Comparison of ENCODE assay signal across 8 mouse cellular contexts in the genomic region with DNA sequence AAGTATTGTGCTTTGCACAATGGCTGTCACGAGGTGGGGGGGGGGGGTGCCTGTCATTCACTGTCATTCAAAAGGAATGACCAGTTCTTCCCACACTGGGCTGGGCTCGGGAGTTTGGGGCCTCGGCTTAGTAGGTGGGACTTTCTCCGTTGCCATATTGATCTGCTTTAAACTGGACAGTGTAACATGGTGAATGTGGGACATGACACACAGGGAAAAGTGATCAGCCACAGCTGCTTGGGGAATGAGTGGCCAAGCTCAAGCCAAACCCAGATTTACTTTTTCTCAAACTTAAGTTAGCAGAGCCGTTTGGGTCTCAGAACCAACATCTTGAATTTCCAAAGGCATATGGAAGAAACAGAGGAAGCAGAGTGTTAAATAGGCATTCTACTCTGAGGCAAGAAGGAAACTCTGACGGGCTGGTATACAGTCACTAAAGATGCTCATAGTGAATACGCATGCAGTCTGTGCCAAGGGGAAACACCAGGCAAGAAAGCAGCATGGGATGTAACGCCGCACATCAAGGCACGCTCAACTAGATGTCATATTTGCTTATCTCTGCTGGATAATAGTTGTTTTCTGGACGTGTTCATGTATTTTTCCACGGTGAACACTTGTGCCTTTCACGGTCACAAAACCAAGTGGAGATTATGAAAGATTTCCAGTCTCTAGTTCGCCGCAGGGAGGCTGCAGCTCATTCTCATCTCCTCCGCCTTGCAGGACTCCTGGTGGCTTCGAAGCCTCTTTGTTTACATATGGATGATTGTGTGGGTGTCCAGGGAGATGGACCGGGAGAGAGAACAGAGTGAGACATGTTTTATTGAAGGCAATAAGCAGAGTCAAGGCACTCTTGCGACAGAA.
A peak's percentile ranks its signal among the peaks of the same experiment; 100 is the strongest.
DNase-seq lines count a peak whose midpoint lies in the region; ATAC-seq lines count a peak whose summit lies in the region.

No protein-coding gene starts in this region.

- H3K27ac ChIP-seq in neural tube, embryonic 13.5 days (replicated peaks): 0 out of 2 replicates have a peak overlapping the region, but pooled peaks have one; percentile 42
- H3K27ac ChIP-seq in midbrain, embryonic 11.5 days (ENCODE audit: low read depth, low read length): no peak overlapping the region
- no peak overlapping the region for H3K27ac ChIP-seq in forebrain, embryonic 16.5 days (ENCODE audit: low read length)
- no peak overlapping the region for H3K27ac ChIP-seq in forebrain, embryonic 15.5 days (replicated peaks)

- no peak overlapping the region for H3K9ac ChIP-seq in neural tube, embryonic 13.5 days
- no peak overlapping the region for H3K9ac ChIP-seq in midbrain, embryonic 11.5 days (ENCODE audit: low read length)
- H3K9ac ChIP-seq in forebrain, embryonic 16.5 days (replicated peaks; ENCODE audit: low read depth, low read length): no peak overlapping the region
- no peak overlapping the region for H3K9ac ChIP-seq in forebrain, embryonic 15.5 days (replicated peaks)

- peaks cover 23% of the 10 kb centered on the region for H3K4me1 ChIP-seq in neural tube, embryonic 13.5 days (replicated peaks)
- peaks cover 4% of the 10 kb centered on the region; the same call in 1 of the 2 replicates for H3K4me1 ChIP-seq in midbrain, embryonic 11.5 days (ENCODE audit: control insufficient read depth, insufficient read depth, low read length)
- 0 out of 2 replicates have a peak, but pooled peaks cover 5% of the 10 kb centered on the region for H3K4me1 ChIP-seq in forebrain, embryonic 16.5 days (replicated peaks; ENCODE audit: control insufficient read depth, insufficient read depth, low read length)
- no peaks in the 10 kb centered on the region for H3K4me1 ChIP-seq in forebrain, embryonic 15.5 days

- no peak for DNase-seq in frontal cortex, postnatal 10 days (ENCODE audit: low spot score in 2 of 2)
- no peak for DNase-seq in neural tube, embryonic 10.5 days (ENCODE audit: extremely low spot score, low spot score)
- no peak for DNase-seq in midbrain, embryonic 11.5 days (ENCODE audit: low spot score, missing footprints)
- peak; percentile 18 for DNase-seq in yolk sac, embryonic 10.5 days (ENCODE audit: low spot score)

- no peaks in the 10 kb centered on the region for H3K9me3 ChIP-seq in neural tube, embryonic 13.5 days
- no peaks in the 10 kb centered on the region for H3K9me3 ChIP-seq in midbrain, embryonic 11.5 days (ENCODE audit: control insufficient read depth, low read length)
- no peaks in the 10 kb centered on the region for H3K9me3 ChIP-seq in forebrain, embryonic 16.5 days (ENCODE audit: control insufficient read depth, low read length)
- H3K9me3 ChIP-seq in forebrain, embryonic 15.5 days: no peaks in the 10 kb centered on the region

- no peak overlapping the region for H3K4me3 ChIP-seq in neural tube, embryonic 13.5 days
- no peak overlapping the region for H3K4me3 ChIP-seq in midbrain, embryonic 11.5 days (ENCODE audit: low read depth, low read length)
- H3K4me3 ChIP-seq in forebrain, embryonic 16.5 days (replicated peaks; ENCODE audit: low read length): no peak overlapping the region
- no peak overlapping the region for H3K4me3 ChIP-seq in forebrain, embryonic 15.5 days

- no peaks in the 10 kb centered on the region for H3K36me3 ChIP-seq in neural tube, embryonic 13.5 days
- H3K36me3 ChIP-seq in midbrain, embryonic 11.5 days (ENCODE audit: control insufficient read depth, insufficient read depth, low read length): no peaks in the 10 kb centered on the region
- H3K36me3 ChIP-seq in forebrain, embryonic 16.5 days (ENCODE audit: control insufficient read depth, insufficient read depth): no peaks in the 10 kb centered on the region
- H3K36me3 ChIP-seq in forebrain, embryonic 15.5 days: no peaks in the 10 kb centered on the region

- H3K4me2 ChIP-seq in neural tube, embryonic 13.5 days: 0 out of 2 replicates have a peak overlapping the region, but pooled peaks have one; percentile 16
- H3K4me2 ChIP-seq in midbrain, embryonic 11.5 days: no peak overlapping the region
- H3K4me2 ChIP-seq in forebrain, embryonic 16.5 days (ENCODE audit: low read length): no peak overlapping the region
- no peak overlapping the region for H3K4me2 ChIP-seq in forebrain, embryonic 15.5 days (replicated peaks)

- ATAC-seq in frontal cortex, adult (ENCODE audit: low TSS enrichment): peak; percentile 25; the same call in 1 of the 2 replicates
- ATAC-seq in neural tube, embryonic 13.5 days (ENCODE audit: low read depth): no peak
- ATAC-seq in midbrain, embryonic 11.5 days (ENCODE audit: low FRiP score): 0 out of 2 replicates have a peak, but pooled peaks have one; percentile 35
- no peak for ATAC-seq in forebrain, embryonic 16.5 days
- ATAC-seq in forebrain, embryonic 15.5 days (replicated peaks): no peak

- no peaks in the 10 kb centered on the region for H3K27me3 ChIP-seq in neural tube, embryonic 13.5 days
- H3K27me3 ChIP-seq in midbrain, embryonic 11.5 days (ENCODE audit: control insufficient read depth, insufficient read depth, low read length): no peaks in the 10 kb centered on the region
- H3K27me3 ChIP-seq in forebrain, embryonic 16.5 days (replicated peaks; ENCODE audit: control insufficient read depth, insufficient read depth, low read length): no peaks in the 10 kb centered on the region
- H3K27me3 ChIP-seq in forebrain, embryonic 15.5 days: no peaks in the 10 kb centered on the region

- 55% methylated on average over 19 of the region's 19 CpGs for WGBS in neural tube, embryonic 13.5 days
- whole genome bisulfite sequencing in midbrain, embryonic 11.5 days: 72% methylated on average over 19 of the region's 19 CpGs
- 76% methylated on average over 19 of the region's 19 CpGs for WGBS in forebrain, embryonic 16.5 days
- WGBS in forebrain, embryonic 15.5 days: 74% methylated on average over 19 of the region's 19 CpGs

Comparison
In these comparisons a context has a peak if more than half of its experiments do, and no peak if none do; other contexts are left out.
1. ATAC-seq: peak in frontal cortex, adult (single experiment) and midbrain, embryonic 11.5 days (single experiment); none in neural tube, embryonic 13.5 days (single experiment), forebrain, embryonic 16.5 days (single experiment) and forebrain, embryonic 15.5 days (single experiment).